ENCODE assay signal across 23 mouse cellular contexts in genomic region chr14:45648144-45648543, GRCm38 (mm10). TPM values are rescaled to one million over a fixed set of nuclear protein-coding genes. Genes with fewer than 3 reads are reported as not detected.
DNase-seq lines count a peak whose midpoint lies in the region; ATAC-seq and TF ChIP-seq lines count a peak whose summit lies in the region.
"Had no signal": no experiment of that assay in that cellular context is flagged by ENCODE, and none has a peak within 500 bp of the region (broad histone marks: within the 10 kb centered on the region; RNA-seq: fewer than 3 reads in every experiment).

No protein-coding gene starts in this region.

- no peak overlapping the region for H3K4me2 ChIP-seq in forebrain, embryonic 14.5 days (ENCODE audit: low read length)
- 0 out of 2 replicates have a peak overlapping the region, but pooled peaks have one; percentile 14 for H3K4me2 ChIP-seq in heart, embryonic 15.5 days
- no peak overlapping the region for H3K4me2 ChIP-seq in kidney, embryonic 15.5 days
- H3K4me2 ChIP-seq in stomach, embryonic 16.5 days (ENCODE audit: low read depth, low read length) = no peak overlapping the region
- H3K4me2 ChIP-seq in stomach, postnatal 0 days (replicated peaks; ENCODE audit: low read depth) = no peak overlapping the region
- H3K4me2 ChIP-seq: embryonic facial prominence, embryonic 12.5 days; forebrain, embryonic 13.5 days; hindbrain, embryonic 12.5 days; intestine, embryonic 15.5 days had no signal

- H3K4me1 ChIP-seq in forebrain, embryonic 14.5 days (ENCODE audit: control insufficient read depth, insufficient read depth, low read length) = peaks cover 33% of the 10 kb centered on the region
- H3K4me1 ChIP-seq in forebrain, embryonic 10.5 days = peaks cover 41% of the 10 kb centered on the region
- peaks cover 50% of the 10 kb centered on the region for H3K4me1 ChIP-seq in heart, embryonic 15.5 days (replicated peaks)
- H3K4me1 ChIP-seq in kidney, embryonic 15.5 days = peaks cover 37% of the 10 kb centered on the region
- no peaks in the 10 kb centered on the region for H3K4me1 ChIP-seq in stomach, embryonic 16.5 days (ENCODE audit: control insufficient read depth, insufficient read depth, low read length)
- H3K4me1 ChIP-seq in stomach, postnatal 0 days (replicated peaks; ENCODE audit: control insufficient read depth, insufficient read depth) = no peaks in the 10 kb centered on the region
- H3K4me1 ChIP-seq: embryonic facial prominence, embryonic 12.5 days had no signal

- no peak for TF ChIP-seq EP300 in stomach, postnatal 0 days (optimal IDR thresholded peaks at IDR 0.05)

- H3K9me3 ChIP-seq in forebrain, embryonic 14.5 days (replicated peaks; ENCODE audit: control insufficient read depth, low read length) = no peaks in the 10 kb centered on the region
- no peaks in the 10 kb centered on the region for H3K9me3 ChIP-seq in forebrain, embryonic 10.5 days
- no peaks in the 10 kb centered on the region for H3K9me3 ChIP-seq in heart, embryonic 15.5 days (replicated peaks)
- no peaks in the 10 kb centered on the region for H3K9me3 ChIP-seq in kidney, embryonic 15.5 days (replicated peaks)
- no peaks in the 10 kb centered on the region for H3K9me3 ChIP-seq in stomach, embryonic 16.5 days (replicated peaks; ENCODE audit: control insufficient read depth, low read length)
- H3K9me3 ChIP-seq in stomach, postnatal 0 days (ENCODE audit: control insufficient read depth, low read length) = no peaks in the 10 kb centered on the region
- H3K9me3 ChIP-seq: embryonic facial prominence, embryonic 12.5 days; forebrain, embryonic 13.5 days; heart, embryonic 10.5 days; hindbrain, embryonic 12.5 days; intestine, embryonic 15.5 days had no signal

- no peaks in the 10 kb centered on the region for H3K27me3 ChIP-seq in forebrain, embryonic 14.5 days (replicated peaks; ENCODE audit: control insufficient read depth, insufficient read depth, low read length)
- H3K27me3 ChIP-seq in forebrain, embryonic 10.5 days (ENCODE audit: poor library complexity, severe bottlenecking) = no peaks in the 10 kb centered on the region
- H3K27me3 ChIP-seq in heart, embryonic 15.5 days = no peaks in the 10 kb centered on the region
- H3K27me3 ChIP-seq in kidney, embryonic 15.5 days = no peaks in the 10 kb centered on the region
- H3K27me3 ChIP-seq in stomach, embryonic 16.5 days (ENCODE audit: control insufficient read depth, insufficient read depth, low read length) = no peaks in the 10 kb centered on the region
- H3K27me3 ChIP-seq in stomach, postnatal 0 days (ENCODE audit: control insufficient read depth, insufficient read depth, low read length) = no peaks in the 10 kb centered on the region
- H3K27me3 ChIP-seq: embryonic facial prominence, embryonic 12.5 days; forebrain, embryonic 13.5 days; hindbrain, embryonic 12.5 days; intestine, embryonic 15.5 days; Patski had no signal

- H3K9ac ChIP-seq in forebrain, embryonic 14.5 days (ENCODE audit: low read length) = no peak overlapping the region
- no peak overlapping the region for H3K9ac ChIP-seq in heart, embryonic 15.5 days
- no peak overlapping the region for H3K9ac ChIP-seq in kidney, embryonic 15.5 days
- H3K9ac ChIP-seq in stomach, embryonic 16.5 days (ENCODE audit: low read length) = no peak overlapping the region
- H3K9ac ChIP-seq in stomach, postnatal 0 days (ENCODE audit: low read length) = no peak overlapping the region
- H3K9ac ChIP-seq: embryonic facial prominence, embryonic 12.5 days; forebrain, embryonic 13.5 days; hindbrain, embryonic 12.5 days; intestine, embryonic 15.5 days had no signal

- no peak for ATAC-seq in forebrain, embryonic 14.5 days
- ATAC-seq in heart, embryonic 15.5 days (replicated peaks; ENCODE audit: insufficient number of reproducible peaks, insufficient read depth, low FRiP score, low read depth) = no peak
- 0 out of 2 replicates have a peak, but pooled peaks have one; percentile 27 for ATAC-seq in kidney, embryonic 15.5 days (replicated peaks; ENCODE audit: low FRiP score)
- no peak for ATAC-seq in stomach, embryonic 16.5 days (ENCODE audit: insufficient read depth, low FRiP score)
- no peak for ATAC-seq in stomach, postnatal 0 days (ENCODE audit: low FRiP score, low TSS enrichment)
- ATAC-seq: activated CD4-positive, CD25-positive, alpha-beta regulatory T cell, adult 4 months; forebrain, embryonic 13.5 days; intestine, embryonic 15.5 days; Patski had no signal

- 0 out of 2 replicates have a peak overlapping the region, but pooled peaks have one; percentile 21 for H3K27ac ChIP-seq in forebrain, embryonic 14.5 days (ENCODE audit: low read depth, low read length)
- H3K27ac ChIP-seq in forebrain, embryonic 10.5 days = no peak overlapping the region
- H3K27ac ChIP-seq in heart, embryonic 15.5 days = peak overlapping the region; percentile 24; the same call in 1 of the 2 replicates
- H3K27ac ChIP-seq in kidney, embryonic 15.5 days = peak overlapping the region; percentile 7; the same call in 1 of the 2 replicates
- peak overlapping the region; percentile 9; the same call in 1 of the 2 replicates for H3K27ac ChIP-seq in stomach, embryonic 16.5 days (ENCODE audit: low read length)
- no peak overlapping the region for H3K27ac ChIP-seq in stomach, postnatal 0 days (replicated peaks)
- H3K27ac ChIP-seq: embryonic facial prominence, embryonic 12.5 days; forebrain, embryonic 13.5 days; gastrocnemius, adult 2 months; heart, embryonic 10.5 days; intestine, embryonic 15.5 days had no signal

- H3K4me3 ChIP-seq in forebrain, embryonic 14.5 days (ENCODE audit: low read depth, low read length) = no peak overlapping the region
- H3K4me3 ChIP-seq in forebrain, embryonic 10.5 days = no peak overlapping the region
- no peak overlapping the region for H3K4me3 ChIP-seq in heart, embryonic 15.5 days
- H3K4me3 ChIP-seq in kidney, embryonic 15.5 days (replicated peaks) = no peak overlapping the region
- H3K4me3 ChIP-seq in stomach, embryonic 16.5 days (replicated peaks; ENCODE audit: low read length) = no peak overlapping the region
- no peak overlapping the region for H3K4me3 ChIP-seq in stomach, postnatal 0 days (ENCODE audit: low read depth, low read length)
- H3K4me3 ChIP-seq: embryonic facial prominence, embryonic 12.5 days; forebrain, embryonic 13.5 days; gastrocnemius, adult 2 months; heart, embryonic 10.5 days; hindbrain, embryonic 12.5 days; intestine, embryonic 15.5 days had no signal

- no peaks in the 10 kb centered on the region for H3K36me3 ChIP-seq in forebrain, embryonic 14.5 days (ENCODE audit: control insufficient read depth, insufficient read depth, low read length)
- no peaks in the 10 kb centered on the region for H3K36me3 ChIP-seq in forebrain, embryonic 10.5 days (replicated peaks)
- H3K36me3 ChIP-seq in heart, embryonic 15.5 days = no peaks in the 10 kb centered on the region
- no peaks in the 10 kb centered on the region for H3K36me3 ChIP-seq in kidney, embryonic 15.5 days
- no peaks in the 10 kb centered on the region for H3K36me3 ChIP-seq in stomach, embryonic 16.5 days (ENCODE audit: control insufficient read depth, insufficient read depth, low read length)
- H3K36me3 ChIP-seq in stomach, postnatal 0 days (ENCODE audit: control insufficient read depth, insufficient read depth, low read length) = no peaks in the 10 kb centered on the region
- H3K36me3 ChIP-seq: embryonic facial prominence, embryonic 12.5 days; heart, embryonic 10.5 days; hindbrain, embryonic 12.5 days; intestine, embryonic 15.5 days had no signal

- WGBS in forebrain, embryonic 14.5 days = 92% methylated on average over 3 of the region's 3 CpGs
- 85% methylated on average over 3 of the region's 3 CpGs for WGBS in forebrain, embryonic 10.5 days
- WGBS in heart, embryonic 15.5 days = 60% methylated on average over 3 of the region's 3 CpGs
- 57% methylated on average over 3 of the region's 3 CpGs for WGBS in kidney, embryonic 15.5 days
- WGBS in stomach, embryonic 16.5 days = 71% methylated on average over 3 of the region's 3 CpGs
- WGBS in stomach, postnatal 0 days = 66% methylated on average over 3 of the region's 3 CpGs

- DNase-seq in forebrain, embryonic 14.5 days (ENCODE audit: low spot score) = no peak
- DNase-seq in forebrain, embryonic 10.5 days (ENCODE audit: extremely low spot score, low spot score) = no peak
- no peak for DNase-seq in heart, postnatal 4 days
- DNase-seq in kidney, postnatal 10 days = no peak
- DNase-seq in stomach, postnatal 0 days (ENCODE audit: low spot score) = no peak
- DNase-seq: adrenal gland, postnatal 25 days; cerebellum, adult 2 months; cerebellum, postnatal 10 days; embryo, embryonic 11 days; gastrocnemius, adult 2 months; gastrocnemius, postnatal 25 days; heart, postnatal 36 days; kidney, adult 18-20 months had no signal

- TF ChIP-seq CTCF in stomach, postnatal 0 days (IDR thresholded peaks at IDR 0.05; ENCODE audit: low read depth) = no peak

RNA-seq across cellular contexts. Expression of gene Ddhd1, which starts 9.8 kb away (rescaled TPM):
- 15.5 and 17.9 TPM in 2 replicates for polyA plus RNA-seq in forebrain, embryonic 14.5 days (2014; fragmentation: Nextera tagmentation; extraction: Ambion mirVana)
- 5.2 and 6.6 TPM in 2 replicates for polyA plus RNA-seq in forebrain, embryonic 10.5 days (2016; fragmentation: Nextera tagmentation; extraction: Ambion mirVana)
- 7.3 and 8.0 TPM in 2 replicates for polyA plus RNA-seq in heart, embryonic 15.5 days (2015; fragmentation: Nextera tagmentation; extraction: Ambion mirVana)
- total RNA-seq in heart, postnatal 4 days (2021) = 10 to 100 TPM; 17.7 to 19.8 TPM
- 5.6 and 7.8 TPM in 2 replicates for polyA plus RNA-seq in kidney, embryonic 15.5 days (2015; fragmentation: Nextera tagmentation; extraction: Ambion mirVana)
- polyA plus RNA-seq in stomach, embryonic 16.5 days (2015; fragmentation: Nextera tagmentation; extraction: Ambion mirVana) = 4.3 and 5.2 TPM in 2 replicates
- polyA plus RNA-seq in stomach, postnatal 0 days (2015; fragmentation: Nextera tagmentation; extraction: Ambion mirVana) = 4.4 and 4.5 TPM in 2 replicates

Comparison
In these comparisons a context has a peak if more than half of its experiments do, and no peak if none do; other contexts are left out.
1. H3K27ac ChIP-seq: peak in forebrain, embryonic 14.5 days (single experiment), heart, embryonic 15.5 days (single experiment), kidney, embryonic 15.5 days (single experiment) and stomach, embryonic 16.5 days (single experiment); none in forebrain, embryonic 10.5 days (single experiment) and stomach, postnatal 0 days (single experiment).